Mouse (Mus musculus): ENCODE measurements around the gene Tmsb15b2. TPM values are rescaled to one million over a fixed set of nuclear protein-coding genes. Genes with fewer than 3 reads are reported as not detected.

Tmsb15b2 gene
- total RNA-seq, 2 experiments from 2014 or later: 17.3 to 55.7 TPM

Other genes with a start within 250 kb of the Tmsb15b2 start
- 100 to 1,000 TPM; 411 to 425 TPM for gene Morf4l2, start 231.8 kb downstream of the Tmsb15b2 start, total RNA-seq (2021)
- not detected for gene Glra4, start 195.4 kb downstream of the Tmsb15b2 start, total RNA-seq (2021)
- gene Plp1, start 152.8 kb downstream of the Tmsb15b2 start, total RNA-seq (2021): 1,000 to 10,000 TPM; 1,032 to 1,112 TPM
- 10 to 100 TPM; 16.8 to 29.6 TPM for gene Rab9b, start 106.7 kb downstream of the Tmsb15b2 start, total RNA-seq (2021)
- not detected for gene H2bfm, start 48.2 kb downstream of the Tmsb15b2 start, total RNA-seq (2021)
- 1 to 10 TPM; 2.9 to 4.3 TPM for gene Tmsb15l, start 1.4 kb upstream of the Tmsb15b2 start, total RNA-seq (2021)
- gene Tmsb15b1, start 1.4 kb upstream of the Tmsb15b2 start, total RNA-seq (2021): 1 to 10 TPM; 6.8 to 8.8 TPM
- gene Zcchc18, start 17.7 kb upstream of the Tmsb15b2 start, total RNA-seq (2021): 100 to 1,000 TPM; 229 to 257 TPM
- 10 to 100 TPM; 25.5 to 35.7 TPM for gene Slc25a53, start 62.8 kb upstream of the Tmsb15b2 start, total RNA-seq (2021)
- 10 to 100 TPM in 1 of 2 experiments, 1 to 10 TPM in 1; 9.7 to 10.3 TPM for gene Fam199x, start 74.1 kb upstream of the Tmsb15b2 start, total RNA-seq (2021)
- gene Esx1, start 146.6 kb upstream of the Tmsb15b2 start, total RNA-seq (2021): not detected

Measured in layer of hippocampus, postnatal 14 days (tissue).